Mouse (Mus musculus): ENCODE measurements around the gene Lpcat2. TPM values are rescaled to one million over a fixed set of nuclear protein-coding genes. Genes with fewer than 3 reads are reported as not detected.

Lpcat2 gene
- total and polyA plus RNA-seq, 3 experiments: 0.16 TPM; not detected in 2

DNA sequence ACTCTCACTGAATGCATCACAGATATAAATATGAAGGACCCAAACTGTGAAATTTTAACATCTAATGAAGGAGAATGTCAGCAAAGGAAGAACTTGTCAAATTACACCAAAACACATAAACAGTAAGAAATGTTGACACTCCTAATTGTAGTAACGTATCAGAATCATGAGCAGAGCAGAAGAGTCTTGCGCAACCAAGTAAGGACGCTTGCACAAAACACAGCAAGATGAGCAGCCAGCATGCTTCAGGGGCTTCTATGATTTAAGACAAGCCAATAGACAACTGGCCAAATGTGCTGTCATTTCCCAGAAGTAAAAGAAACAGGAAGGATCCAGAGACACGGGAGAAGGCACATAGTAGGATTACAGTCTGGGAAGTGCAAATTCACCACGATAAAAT lies 98.9 kb downstream of the Lpcat2 start:
- H3K4me3 ChIP-seq (ENCODE audit: low read depth, low read length): no peak overlapping the region
- no peaks in the 10 kb centered on the region for H3K27me3 ChIP-seq (ENCODE audit: insufficient read depth, low read length)
- H3K9me3 ChIP-seq (replicated peaks): peaks cover 63% of the 10 kb centered on the region
- no peak for TF ChIP-seq TAL1 (conservative IDR thresholded peaks at IDR 0.05; ENCODE audit: low read depth, low read length)
- TF ChIP-seq GATA2 (IDR thresholded peaks at IDR 0.05; ENCODE audit: borderline replicate concordance, low read depth, low read length): no peak
- TF ChIP-seq GATA1 (IDR thresholded peaks at IDR 0.05; ENCODE audit: borderline replicate concordance, low read length): no peak
- TF ChIP-seq CTCF (IDR thresholded peaks at IDR 0.05; ENCODE audit: low read depth, low read length): no peak
- no peak for TF ChIP-seq POLR2AphosphoS5 (IDR thresholded peaks at IDR 0.05; ENCODE audit: insufficient replicate concordance, low read depth, low read length)
- no peaks in the 10 kb centered on the region for H3K36me3 ChIP-seq (replicated peaks)
- DNase-seq (ENCODE audit: low spot score): no peak
- no peaks in the 10 kb centered on the region for H3K4me1 ChIP-seq (ENCODE audit: insufficient read depth, low read depth, low read length)
- ATAC-seq (ENCODE audit: extremely low read depth, insufficient number of reproducible peaks, low FRiP score, poor library complexity, severe bottlenecking): no peak

DNA sequence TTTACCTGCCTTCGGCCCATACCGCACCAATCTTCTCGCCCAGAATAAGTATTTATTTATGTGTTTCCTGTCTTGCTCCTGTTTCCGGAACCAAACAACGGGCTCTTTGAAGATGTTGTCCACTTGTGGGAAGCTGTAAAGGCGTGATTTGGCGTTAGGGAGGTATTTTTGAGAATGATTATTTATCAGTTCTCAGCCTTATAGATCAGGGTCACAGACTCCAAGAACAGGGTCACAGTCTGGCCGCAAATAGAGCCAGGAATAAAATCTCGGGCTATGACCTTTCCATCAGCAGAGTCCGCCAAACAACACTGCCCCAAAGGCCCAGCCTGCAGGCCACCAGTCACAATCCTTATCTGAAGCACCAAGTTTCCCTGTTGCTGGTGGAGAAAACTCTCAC lies 104.6 kb downstream of the Lpcat2 start, which contains the start of gene Slc6a2:
Gene Slc6a2, plus strand, starts transcription at position 301 of the 400 bp plus-strand sequence.
- no peak for TF ChIP-seq GATA1 (IDR thresholded peaks at IDR 0.05; ENCODE audit: borderline replicate concordance, low read length)
- TF ChIP-seq GATA2 (IDR thresholded peaks at IDR 0.05; ENCODE audit: borderline replicate concordance, low read depth, low read length): no peak
- no peak for TF ChIP-seq TAL1 (conservative IDR thresholded peaks at IDR 0.05; ENCODE audit: low read depth, low read length)
- no peak for TF ChIP-seq CTCF (IDR thresholded peaks at IDR 0.05; ENCODE audit: low read depth, low read length)
- peaks cover 75% of the 10 kb centered on the region for H3K9me3 ChIP-seq (replicated peaks)
- no peaks in the 10 kb centered on the region for H3K4me1 ChIP-seq (ENCODE audit: insufficient read depth, low read depth, low read length)
- H3K27me3 ChIP-seq (ENCODE audit: insufficient read depth, low read length): no peaks in the 10 kb centered on the region
- H3K4me3 ChIP-seq (ENCODE audit: low read depth, low read length): peak within 1 kb of the TSS; percentile 9; the same call in 1 of the 2 replicates
- ATAC-seq (ENCODE audit: extremely low read depth, insufficient number of reproducible peaks, low FRiP score, poor library complexity, severe bottlenecking): no peak
- H3K36me3 ChIP-seq (replicated peaks): no peaks in the 10 kb centered on the region
- DNase-seq (ENCODE audit: low spot score): no peak

DNA sequence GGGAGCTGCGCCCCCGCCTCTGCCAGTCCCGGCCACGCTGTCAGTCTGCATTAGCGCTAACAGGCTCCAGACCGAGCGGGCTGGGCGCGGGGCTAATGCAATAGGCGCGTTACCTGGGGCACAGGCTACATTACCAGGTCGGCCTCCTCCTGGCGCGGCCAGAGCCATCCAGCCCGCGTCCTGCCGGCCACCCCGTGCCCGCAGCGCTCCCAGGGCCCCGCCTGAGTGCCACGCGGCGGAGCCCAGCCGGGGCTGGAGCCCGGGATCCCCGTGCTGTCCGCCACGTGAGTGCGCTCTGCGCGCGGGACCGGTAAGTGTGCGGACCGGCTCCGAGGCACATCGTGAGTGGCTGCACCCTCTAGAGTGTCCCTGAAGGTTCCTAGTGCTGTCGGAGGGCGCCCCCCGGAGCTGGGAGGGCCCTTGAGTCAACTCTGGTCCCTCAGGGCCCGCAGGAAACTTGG lies 105.3 kb downstream of the Lpcat2 start:
- TF ChIP-seq TAL1 (conservative IDR thresholded peaks at IDR 0.05; ENCODE audit: low read depth, low read length) (no peak), GATA1 (IDR thresholded peaks at IDR 0.05; ENCODE audit: borderline replicate concordance, low read length) (no peak), CTCF (IDR thresholded peaks at IDR 0.05; ENCODE audit: low read depth, low read length) (no peak), POLR2AphosphoS5 (IDR thresholded peaks at IDR 0.05; ENCODE audit: insufficient replicate concordance, low read depth, low read length) (no peak), GATA2 (IDR thresholded peaks at IDR 0.05; ENCODE audit: borderline replicate concordance, low read depth, low read length) (no peak)
- no peak for ATAC-seq (ENCODE audit: extremely low read depth, insufficient number of reproducible peaks, low FRiP score, poor library complexity, severe bottlenecking)
- peaks cover 73% of the 10 kb centered on the region for H3K9me3 ChIP-seq (replicated peaks)
- DNase-seq (ENCODE audit: low spot score): no peak
- no peaks in the 10 kb centered on the region for H3K36me3 ChIP-seq (replicated peaks)
- H3K27me3 ChIP-seq (ENCODE audit: insufficient read depth, low read length): no peaks in the 10 kb centered on the region
- peak overlapping the region; percentile 9; the same call in 1 of the 2 replicates for H3K4me3 ChIP-seq (ENCODE audit: low read depth, low read length)
- H3K4me1 ChIP-seq (ENCODE audit: insufficient read depth, low read depth, low read length): no peaks in the 10 kb centered on the region

DNA sequence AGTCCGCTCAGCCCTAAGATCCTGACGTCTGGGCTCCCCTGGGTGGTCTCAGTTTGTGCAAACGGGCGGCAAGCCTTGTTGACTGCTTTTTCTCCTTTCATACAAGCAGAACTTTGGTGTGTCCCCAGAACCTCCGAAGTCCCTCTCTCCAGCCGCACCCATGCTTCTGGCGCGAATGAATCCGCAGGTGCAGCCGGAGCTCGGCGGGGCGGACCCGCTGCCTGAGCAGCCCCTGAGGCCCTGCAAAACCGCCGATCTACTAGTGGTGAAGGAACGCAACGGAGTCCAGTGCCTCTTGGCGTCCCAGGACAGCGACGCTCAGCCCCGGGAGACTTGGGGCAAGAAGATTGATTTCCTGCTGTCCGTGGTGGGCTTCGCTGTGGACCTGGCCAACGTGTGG lies 105.9 kb downstream of the Lpcat2 start:
- DNase-seq (ENCODE audit: low spot score): no peak
- Histone ChIP-seq H3K4me1 (ENCODE audit: insufficient read depth, low read depth, low read length) (no peaks in the 10 kb centered on the region), H3K4me3 (ENCODE audit: low read depth, low read length) (no peak overlapping the region; the same call in 1 of the 2 replicates), H3K27me3 (ENCODE audit: insufficient read depth, low read length) (no peaks in the 10 kb centered on the region), H3K9me3 (replicated peaks) (peaks cover 73% of the 10 kb centered on the region), H3K36me3 (replicated peaks) (no peaks in the 10 kb centered on the region)
- no peak for ATAC-seq (ENCODE audit: extremely low read depth, insufficient number of reproducible peaks, low FRiP score, poor library complexity, severe bottlenecking)
- no peak for TF ChIP-seq CTCF (IDR thresholded peaks at IDR 0.05; ENCODE audit: low read depth, low read length)
- no peak for TF ChIP-seq GATA2 (IDR thresholded peaks at IDR 0.05; ENCODE audit: borderline replicate concordance, low read depth, low read length)
- no peak for TF ChIP-seq TAL1 (conservative IDR thresholded peaks at IDR 0.05; ENCODE audit: low read depth, low read length)
- no peak for TF ChIP-seq GATA1 (IDR thresholded peaks at IDR 0.05; ENCODE audit: borderline replicate concordance, low read length)
- TF ChIP-seq POLR2AphosphoS5 (IDR thresholded peaks at IDR 0.05; ENCODE audit: insufficient replicate concordance, low read depth, low read length): no peak

DNA sequence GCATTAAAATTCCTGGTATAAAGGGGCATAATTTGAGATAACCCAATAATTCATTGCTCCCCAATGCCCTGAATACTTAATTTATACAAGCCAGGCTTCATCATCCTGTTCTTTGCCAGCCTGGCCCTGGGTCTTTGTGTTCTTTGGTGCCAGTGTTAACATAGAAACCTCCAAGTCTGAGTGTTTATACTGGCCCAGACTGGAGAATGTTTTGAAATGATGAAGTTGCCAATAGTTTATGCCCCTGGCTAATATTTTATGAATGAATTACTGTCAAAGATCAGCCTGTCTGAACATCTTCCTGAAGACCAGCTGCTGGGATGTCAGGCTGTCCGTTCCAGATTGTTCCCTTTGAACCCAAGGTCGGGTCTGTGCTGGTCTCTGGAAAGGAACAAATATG lies 109.4 kb downstream of the Lpcat2 start:
- Histone ChIP-seq H3K4me1 (ENCODE audit: insufficient read depth, low read depth, low read length) (no peaks in the 10 kb centered on the region), H3K27me3 (ENCODE audit: insufficient read depth, low read length) (no peaks in the 10 kb centered on the region), H3K4me3 (ENCODE audit: low read depth, low read length) (no peak overlapping the region), H3K9me3 (replicated peaks) (peaks cover 81% of the 10 kb centered on the region), H3K36me3 (replicated peaks) (no peaks in the 10 kb centered on the region)
- no peak for TF ChIP-seq CTCF (IDR thresholded peaks at IDR 0.05; ENCODE audit: low read depth, low read length)
- no peak for TF ChIP-seq POLR2AphosphoS5 (IDR thresholded peaks at IDR 0.05; ENCODE audit: insufficient replicate concordance, low read depth, low read length)
- TF ChIP-seq GATA1 (IDR thresholded peaks at IDR 0.05; ENCODE audit: borderline replicate concordance, low read length): no peak
- TF ChIP-seq GATA2 (IDR thresholded peaks at IDR 0.05; ENCODE audit: borderline replicate concordance, low read depth, low read length): no peak
- TF ChIP-seq TAL1 (conservative IDR thresholded peaks at IDR 0.05; ENCODE audit: low read depth, low read length): no peak
- ATAC-seq (ENCODE audit: extremely low read depth, insufficient number of reproducible peaks, low FRiP score, poor library complexity, severe bottlenecking): no peak
- no peak for DNase-seq (ENCODE audit: low spot score)

Other genes starting within 250 kb of the Lpcat2 start
- not detected in 2 replicates for gene Irx6, start 181.1 kb upstream of the Lpcat2 start, total RNA-seq (2014; fragmentation: Nextera tagmentation)
- gene Irx6, start 181.1 kb upstream of the Lpcat2 start, total RNA-seq (2017): 0.11 and 0.12 TPM in 2 replicates
- not detected in 2 replicates for gene Irx6, start 181.1 kb upstream of the Lpcat2 start, polyA plus RNA-seq (2012)
- not detected in 2 replicates for gene Mmp2, start 28.0 kb upstream of the Lpcat2 start, total RNA-seq (2014; fragmentation: Nextera tagmentation)
- gene Mmp2, start 28.0 kb upstream of the Lpcat2 start, total RNA-seq (2017): 0.05 and 0.06 TPM in 2 replicates
- gene Mmp2, start 28.0 kb upstream of the Lpcat2 start, polyA plus RNA-seq (2012): not detected in 2 replicates
- not detected in 2 replicates for gene Capns2, start 46.1 kb downstream of the Lpcat2 start, total RNA-seq (2014; fragmentation: Nextera tagmentation)
- not detected in 2 replicates for gene Capns2, start 46.1 kb downstream of the Lpcat2 start, total RNA-seq (2017)
- not detected in 2 replicates for gene Capns2, start 46.1 kb downstream of the Lpcat2 start, polyA plus RNA-seq (2012)
- gene Slc6a2, start 104.7 kb downstream of the Lpcat2 start, total RNA-seq (2014; fragmentation: Nextera tagmentation): not detected in 2 replicates
- gene Slc6a2, start 104.7 kb downstream of the Lpcat2 start, total RNA-seq (2017): under 0.01 TPM in 1 of 2 replicates, not detected in the other
- gene Slc6a2, start 104.7 kb downstream of the Lpcat2 start, polyA plus RNA-seq (2012): not detected in 2 replicates
- not detected in 2 replicates for gene Ces1a, start 192.9 kb downstream of the Lpcat2 start, total RNA-seq (2014; fragmentation: Nextera tagmentation)
- gene Ces1a, start 192.9 kb downstream of the Lpcat2 start, total RNA-seq (2017): 0.05 TPM in 1 of 2 replicates, not detected in the other
- gene Ces1a, start 192.9 kb downstream of the Lpcat2 start, polyA plus RNA-seq (2012): not detected in 2 replicates
- not detected in 2 replicates for gene Ces1b, start 224.7 kb downstream of the Lpcat2 start, total RNA-seq (2014; fragmentation: Nextera tagmentation)
- gene Ces1b, start 224.7 kb downstream of the Lpcat2 start, total RNA-seq (2017): 0.05 TPM in 1 of 2 replicates, not detected in the other
- gene Ces1b, start 224.7 kb downstream of the Lpcat2 start, polyA plus RNA-seq (2012): not detected in 2 replicates

All from G1E (cell line).